Mouse (Mus musculus) left cerebral cortex, adult 8-10 months (tissue): ENCODE measurements around the gene Tbx1. TPM values are rescaled to one million over a fixed set of nuclear protein-coding genes. Genes with fewer than 3 reads are reported as not detected.

Experiments
- DNase-seq, 2 experiments: peaks; one replicate each; pipeline ENCODE4 v3.0.0; 2022; ENCODE audit warnings: low spot score in 2 of 2
- total RNA-seq, 4 experiments: library from RNA; stranded (reverse); gene quantifications; 2 replicates each; pipeline ENCODE4 v1.2.4; 2022

Gene Tbx1
- total RNA-seq, 4 experiments from 2014 or later: 1.0 to 2.1 (median 1.6) TPM

GRCm38 (mm10) chr16:18622916-18623750 lies 32.7 kb upstream of the Tbx1 start:
- DNase-seq: peak in 1 of 2 experiments; percentile 32

GRCm38 (mm10) chr16:18622019-18622418 lies 31.5 kb upstream of the Tbx1 start, which contains the start of gene Gp1bb:
Gene Gp1bb, minus strand, starts transcription at chr16:18622403.
- DNase-seq: no peak

GRCm38 (mm10) chr16:18621362-18622001 lies 31.0 kb upstream of the Tbx1 start:
- DNase-seq: peak in 1 of 2 experiments; percentile 46

- peak in 1 of 2 experiments; percentile 39 for DNase-seq
Observed at GRCm38 (mm10) chr16:18620601-18621361, 30.3 kb upstream of the Tbx1 start.

- no peak for DNase-seq
Observed at GRCm38 (mm10) chr16:18620201-18620600, 29.7 kb upstream of the Tbx1 start.

GRCm38 (mm10) chr16:18619110-18619509 lies 28.6 kb upstream of the Tbx1 start:
- no peak for DNase-seq

GRCm38 (mm10) chr16:18618297-18618696 lies 27.8 kb upstream of the Tbx1 start:
- no peak for DNase-seq

GRCm38 (mm10) chr16:18617370-18618065 lies 27.0 kb upstream of the Tbx1 start:
- DNase-seq: peak in 1 of 2 experiments; percentile 93

GRCm38 (mm10) chr16:18613301-18613700 lies 22.8 kb upstream of the Tbx1 start:
- no peak for DNase-seq

- DNase-seq: no peak
Observed at GRCm38 (mm10) chr16:18611752-18612151, 21.3 kb upstream of the Tbx1 start.

- no peak for DNase-seq
Observed at GRCm38 (mm10) chr16:18609099-18609498, 18.6 kb upstream of the Tbx1 start.

GRCm38 (mm10) chr16:18608226-18608625 lies 17.8 kb upstream of the Tbx1 start:
- no peak for DNase-seq

- no peak for DNase-seq
Observed at GRCm38 (mm10) chr16:18605705-18606104, 15.2 kb upstream of the Tbx1 start.

GRCm38 (mm10) chr16:18604267-18604701 lies 13.8 kb upstream of the Tbx1 start:
- DNase-seq: no peak

GRCm38 (mm10) chr16:18601447-18601846 lies 11.0 kb upstream of the Tbx1 start:
- no peak for DNase-seq

GRCm38 (mm10) chr16:18598006-18598405 lies 7.5 kb upstream of the Tbx1 start:
- DNase-seq: no peak

- no peak for DNase-seq
Observed at GRCm38 (mm10) chr16:18596255-18596654, 5.8 kb upstream of the Tbx1 start.

GRCm38 (mm10) chr16:18593930-18594329 lies 3.5 kb upstream of the Tbx1 start:
- no peak for DNase-seq

GRCm38 (mm10) chr16:18591047-18592018 lies 862 bp upstream of the Tbx1 start:
- DNase-seq: no peak

GRCm38 (mm10) chr16:18589080-18589621 lies 1.3 kb downstream of the Tbx1 start:
- DNase-seq: no peak
